Mouse (Mus musculus): Measurements from ENCODE around the gene Ampd1. TPM values are rescaled to one million over a fixed set of nuclear protein-coding genes. Genes with fewer than 3 reads are reported as not detected.

Ampd1 gene
- total and polyA plus RNA-seq, 3 experiments = 0.08 to 0.18 TPM; not detected in 1

GRCm38 (mm10) chr3:103058207-103059157 is 15.3 kb upstream of the Ampd1 start, which contains the start of gene Nras (continued):
- TF ChIP-seq USF1 (IDR thresholded peaks at IDR 0.05; ENCODE audit: low read depth, low read length) (peak; percentile 93), CHD2 (IDR thresholded peaks at IDR 0.05; ENCODE audit: low read length) (0 out of 2 replicates have a peak, but pooled peaks have one; percentile 16), RAD21 (IDR thresholded peaks at IDR 0.05; ENCODE audit: low read depth, low read length) (no peak), ZNF384 (IDR thresholded peaks at IDR 0.05; ENCODE audit: low read depth, low read length) (no peak), JUND (IDR thresholded peaks at IDR 0.05; ENCODE audit: low read depth, low read length) (no peak), POLR2AphosphoS2 (IDR thresholded peaks at IDR 0.05; ENCODE audit: low read length) (peak; percentile 98)

- Histone ChIP-seq H3K9me3 (replicated peaks; ENCODE audit: insufficient read depth, low read length) (no peaks in the 10 kb centered on the region), H3K4me3 (ENCODE audit: control insufficient read depth in 1 of 2, insufficient read depth in 1 of 2, low read depth in 2 of 2, low read length in 2 of 2) (no peak overlapping the region), H3K79me2 (ENCODE audit: control insufficient read depth, insufficient read depth, low read length, poor library complexity) (no peaks in the 10 kb centered on the region), H3K4me1 (ENCODE audit: control insufficient read depth in 1 of 2, insufficient read depth in 2 of 2, low read length in 2 of 2) (no peaks in the 10 kb centered on the region), H3K27me3 (ENCODE audit: control insufficient read depth in 1 of 2, insufficient read depth in 2 of 2, low read length in 2 of 2) (no peaks in the 10 kb centered on the region), H3K36me3 (ENCODE audit: control insufficient read depth in 1 of 2, insufficient read depth in 2 of 2, low read length in 2 of 2) (peaks cover 0 to 12% of the 10 kb centered on the region in 2 experiments; a peak in 3 of 4 replicates), H3K27ac (ENCODE audit: control insufficient read depth, low read depth, low read length) (no peak overlapping the region), H3K9ac (ENCODE audit: control insufficient read depth, low read depth, low read length, poor library complexity, severe bottlenecking) (no peak overlapping the region)
- no peak for DNase-seq (ENCODE audit: low read depth, low spot score)
- no peak for TF ChIP-seq KAT2A (conservative IDR thresholded peaks at IDR 0.05; ENCODE audit: low read depth, low read length)
- TF ChIP-seq ZNF384 (IDR thresholded peaks at IDR 0.05; ENCODE audit: low read depth, low read length) = 0 out of 2 replicates have a peak, but pooled peaks have one; percentile 17
Observed at GRCm38 (mm10) chr3:103066927-103067326, 6.9 kb upstream of the Ampd1 start.

- no peak overlapping the region for H3K9ac ChIP-seq (ENCODE audit: control insufficient read depth, low read depth, low read length, poor library complexity, severe bottlenecking)
- no peaks in the 10 kb centered on the region for H3K27me3 ChIP-seq (ENCODE audit: control insufficient read depth in 1 of 2, insufficient read depth in 2 of 2, low read length in 2 of 2)
- H3K4me3 ChIP-seq (ENCODE audit: control insufficient read depth in 1 of 2, insufficient read depth in 1 of 2, low read depth in 2 of 2, low read length in 2 of 2) = no peak overlapping the region
- TF ChIP-seq MYC (IDR thresholded peaks at IDR 0.05; ENCODE audit: low read depth, low read length) = no peak
- no peak for TF ChIP-seq MXI1 (IDR thresholded peaks at IDR 0.05; ENCODE audit: low read depth, low read length)
- TF ChIP-seq HCFC1 (IDR thresholded peaks at IDR 0.05; ENCODE audit: low read depth, low read length) = no peak
- TF ChIP-seq MAX (IDR thresholded peaks at IDR 0.05; ENCODE audit: low read length) = no peak
- TF ChIP-seq ZMIZ1 (IDR thresholded peaks at IDR 0.05; ENCODE audit: low read depth, low read length) = no peak
- TF ChIP-seq KAT2A (conservative IDR thresholded peaks at IDR 0.05; ENCODE audit: low read depth, low read length) = no peak
- TF ChIP-seq JUND (IDR thresholded peaks at IDR 0.05; ENCODE audit: low read depth, low read length) = no peak
- no peak for TF ChIP-seq BHLHE40 (IDR thresholded peaks at IDR 0.05; ENCODE audit: borderline replicate concordance, low read depth, low read length)
- no peaks in the 10 kb centered on the region for H3K4me1 ChIP-seq (ENCODE audit: control insufficient read depth in 1 of 2, insufficient read depth in 2 of 2, low read length in 2 of 2)
- no peaks in the 10 kb centered on the region for H3K9me3 ChIP-seq (replicated peaks; ENCODE audit: insufficient read depth, low read length)
- H3K36me3 ChIP-seq (ENCODE audit: control insufficient read depth in 1 of 2, insufficient read depth in 2 of 2, low read length in 2 of 2) = peaks cover 0 to 6% of the 10 kb centered on the region in 2 experiments; a peak in 3 of 4 replicates
- H3K27ac ChIP-seq (ENCODE audit: control insufficient read depth, low read depth, low read length) = no peak overlapping the region
- DNase-seq (ENCODE audit: low read depth, low spot score) = no peak
- no peaks in the 10 kb centered on the region for H3K79me2 ChIP-seq (ENCODE audit: control insufficient read depth, insufficient read depth, low read length, poor library complexity)
Observed at GRCm38 (mm10) chr3:103068971-103069370, 4.8 kb upstream of the Ampd1 start.
